Mouse (Mus musculus) ES-E14 (cell line): Measurements from ENCODE around the gene Grap.

Experiments
- HCFC1 ChIP-seq: IDR thresholded peaks from 2 replicates; pipeline ENCODE4 v1.6.1; 2012; ENCODE audit warnings: low read length, inconsistent platforms, borderline replicate concordance; ENCODE audit not compliant: insufficient read depth
- MAFK ChIP-seq: IDR thresholded peaks from 2 replicates; pipeline ENCODE4 v1.6.1; 2014; ENCODE audit warnings: mild to moderate bottlenecking, low read depth, low read length, inconsistent platforms; ENCODE audit not compliant: insufficient read depth
- ZC3H11A ChIP-seq: IDR thresholded peaks from 2 replicates; pipeline ENCODE4 v1.6.1; 2012; ENCODE audit warnings: low read depth, mild to moderate bottlenecking, inconsistent platforms, low read length, borderline replicate concordance

DNA sequence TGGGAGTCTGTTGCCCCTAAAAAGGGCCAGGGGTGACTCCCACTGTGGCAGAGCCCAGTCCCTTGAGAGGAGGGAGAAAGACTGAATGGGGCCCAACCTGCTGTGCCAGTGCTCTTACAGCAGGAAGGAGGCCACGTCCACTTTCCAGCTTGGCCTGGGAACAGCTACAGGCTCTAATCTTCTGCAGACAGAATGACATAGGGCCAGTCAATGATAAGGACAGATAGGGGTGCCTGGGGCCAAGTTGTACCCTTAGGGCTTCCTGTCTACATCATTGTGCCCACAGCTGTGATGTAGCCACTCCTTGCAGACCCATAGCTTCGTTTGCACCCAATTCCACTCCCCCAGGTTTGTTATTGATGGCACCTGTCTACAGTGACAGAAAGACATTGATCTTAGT is 33.1 kb downstream of the Grap start:
- TF ChIP-seq ZC3H11A (no peak), MAFK (no peak), HCFC1 (no peak)
